Mouse (Mus musculus): Measurements from ENCODE around the gene Usp47.

Gene Usp47

GRCm38 (mm10) chr7:112158316-112158741, 135.0 kb downstream of the Usp47 start:
- peak; percentile 25 to 33 for DNase-seq

GRCm38 (mm10) chr7:112158942-112159341, 135.6 kb downstream of the Usp47 start, which contains the start of gene Dkk3:
Gene Dkk3, minus strand, starts transcription at chr7:112159057.
- peak; percentile 35 to 51 for DNase-seq

- DNase-seq: no peak
Measured at GRCm38 (mm10) chr7:112159835-112160234, 136.5 kb downstream of the Usp47 start.

All from kidney, postnatal 36 days (tissue).